Mouse (Mus musculus): Measurements from ENCODE around the gene Sacm1l.

Gene Sacm1l

DNA sequence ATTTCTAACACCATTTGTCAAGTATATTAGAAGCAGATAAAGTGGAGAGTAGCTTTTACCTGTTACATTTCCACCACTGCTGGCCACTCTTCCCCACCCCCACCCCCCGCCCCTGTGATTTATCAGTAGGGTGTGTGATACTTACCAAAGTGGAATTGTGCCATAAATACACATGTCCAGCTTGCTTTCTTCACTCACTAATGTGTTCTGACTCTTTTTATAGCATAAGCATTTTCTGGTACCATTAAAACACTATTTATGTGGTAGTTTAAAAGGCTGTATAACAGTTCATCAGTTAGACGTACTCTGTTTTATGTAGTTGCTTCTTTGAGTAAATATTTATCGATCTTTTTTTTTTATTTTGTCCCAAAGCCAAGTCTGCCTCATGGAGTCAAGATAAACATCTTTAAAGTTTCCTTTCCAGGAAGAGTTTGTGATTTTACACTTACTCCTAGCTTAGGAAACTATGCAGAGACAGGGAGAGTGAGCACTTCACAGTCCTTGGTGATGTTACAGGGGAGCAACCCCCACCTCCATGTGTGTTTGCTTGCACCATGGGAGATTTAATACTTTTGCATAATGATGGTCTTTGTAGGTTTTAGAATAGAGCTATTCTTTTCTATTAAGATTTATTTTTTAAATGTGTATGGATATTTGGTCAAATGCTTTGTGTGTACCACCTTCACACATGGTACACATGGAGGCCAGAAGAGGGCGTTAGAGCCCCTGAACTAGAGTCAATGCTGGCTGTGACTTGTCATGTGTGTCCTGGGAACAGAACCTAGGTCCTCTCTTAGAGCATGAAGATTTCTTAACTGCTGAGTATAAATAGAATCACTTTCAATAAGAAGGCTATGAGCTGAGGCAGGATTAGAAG is 23.1 kb upstream of the Sacm1l start:
- in situ Hi-C loops (cut with MboI; ENCODE audit: low pct_unique_long_range_greater_than_20kb in 1 of 2, low sequenced_read_pairs in 2 of 2, unreplicated experiment in 1 of 2): loop anchor here in 1 of 2 experiments (25.0 kb wide), 2 partner anchors 244 to 344 kb away; partner anchors contain the start of genes Clec3b and Tmem158

DNA sequence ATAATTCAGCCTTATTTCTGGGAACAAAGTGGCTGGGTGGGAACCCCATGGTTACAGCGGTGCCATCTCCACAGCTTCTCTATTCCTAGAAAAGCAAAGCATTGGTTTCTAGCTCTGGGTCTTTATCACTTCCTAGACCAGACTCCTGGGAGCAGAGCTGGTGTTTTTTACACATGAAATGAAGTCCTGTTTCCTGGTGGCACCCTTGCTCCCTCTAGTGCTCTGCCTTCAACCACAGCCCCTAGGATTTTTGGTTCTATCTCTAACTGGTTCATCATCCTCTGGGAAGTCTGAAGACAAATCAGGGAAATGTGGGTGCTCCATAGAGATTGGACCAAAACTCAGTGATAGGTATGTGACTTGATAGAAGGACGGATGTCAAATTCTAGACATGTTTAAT is 22.2 kb upstream of the Sacm1l start:
- in situ Hi-C loops (cut with MboI; ENCODE audit: low pct_unique_long_range_greater_than_20kb in 1 of 2, low sequenced_read_pairs in 2 of 2, unreplicated experiment in 1 of 2): loop anchor here in 1 of 2 experiments (25.0 kb wide), 2 partner anchors 245 to 345 kb away; partner anchors contain the start of genes Clec3b and Tmem158

GRCm38 (mm10) chr9:123508986-123509385 is 20.6 kb upstream of the Sacm1l start:
- in situ Hi-C loops (cut with MboI; ENCODE audit: low pct_unique_long_range_greater_than_20kb in 1 of 2, low sequenced_read_pairs in 2 of 2, unreplicated experiment in 1 of 2): loop anchor here in 1 of 2 experiments (25.0 kb wide), 2 partner anchors 247 to 347 kb away; partner anchors contain the start of genes Clec3b and Tmem158

DNA sequence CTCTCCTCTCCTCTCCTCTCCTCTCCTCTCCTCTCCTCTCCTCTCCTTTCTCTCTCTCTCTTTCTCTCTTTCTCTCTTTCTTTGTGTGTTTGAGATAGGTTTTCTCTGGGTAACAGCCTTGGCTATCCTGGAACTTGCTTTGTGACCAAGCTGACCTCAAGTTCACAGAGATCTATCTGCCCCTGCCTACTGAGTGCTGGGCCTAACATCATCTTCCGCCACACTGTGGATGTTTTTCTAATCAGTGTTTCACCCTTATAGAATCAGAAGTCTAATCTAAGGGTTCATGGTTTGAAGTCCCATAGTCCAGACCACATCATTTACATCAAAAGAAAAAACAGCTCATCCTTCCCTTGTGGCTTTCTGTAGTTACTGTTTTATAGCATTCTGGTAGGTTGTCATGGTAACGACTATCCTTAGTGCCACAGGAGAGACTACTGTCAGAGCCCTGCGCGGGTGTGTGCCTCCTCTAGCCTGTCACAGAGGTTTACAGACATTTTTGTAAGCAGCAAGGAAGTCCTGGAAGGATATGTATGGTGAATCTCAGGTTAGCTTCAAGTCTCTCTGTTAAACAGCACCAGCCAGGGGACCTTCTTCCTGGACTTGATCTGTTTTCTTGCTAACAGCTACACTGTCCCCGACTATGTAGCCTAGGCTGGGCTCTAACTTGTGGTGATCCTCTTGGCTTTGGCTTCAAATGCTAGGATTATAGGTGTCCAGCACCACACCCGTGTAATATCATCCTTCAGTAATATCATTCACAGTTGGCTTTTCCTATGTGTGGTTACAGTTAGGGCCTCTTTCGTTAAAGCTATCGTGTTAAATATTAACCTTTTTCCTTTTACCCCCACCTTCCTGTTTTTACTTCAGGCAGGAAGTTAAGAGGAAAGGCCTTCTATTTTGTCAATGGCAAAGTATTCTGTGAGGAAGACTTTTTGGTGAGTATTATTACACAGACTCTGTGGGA is 19.6 kb upstream of the Sacm1l start:
- in situ Hi-C loops (cut with MboI; ENCODE audit: low pct_unique_long_range_greater_than_20kb in 1 of 2, low sequenced_read_pairs in 2 of 2, unreplicated experiment in 1 of 2): loop anchor here in 1 of 2 experiments (25.0 kb wide), 2 partner anchors 248 to 348 kb away; partner anchors contain the start of genes Clec3b and Tmem158

DNA sequence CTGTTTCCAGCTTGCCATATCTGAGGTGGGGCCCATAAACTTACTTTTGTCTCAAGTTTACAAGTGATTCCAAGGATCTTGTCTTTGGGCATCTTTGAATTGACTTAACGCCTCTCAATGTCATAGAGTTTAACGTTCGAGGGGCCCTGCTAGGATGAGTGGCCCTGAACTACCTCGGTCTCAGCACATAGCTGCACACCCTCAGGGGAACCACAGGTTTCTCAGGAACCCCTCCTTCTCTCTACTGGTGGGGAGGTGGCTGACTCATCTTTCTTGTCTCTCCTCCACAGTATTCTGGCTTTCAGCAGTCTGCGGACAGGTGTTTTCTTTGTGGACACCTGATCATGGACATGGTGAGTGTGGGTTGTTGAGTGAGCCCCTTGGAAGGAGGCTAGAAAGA is 18.6 kb upstream of the Sacm1l start:
- in situ Hi-C loops (cut with MboI; ENCODE audit: low pct_unique_long_range_greater_than_20kb in 1 of 2, low sequenced_read_pairs in 2 of 2, unreplicated experiment in 1 of 2): loop anchor here in 1 of 2 experiments (25.0 kb wide), 2 partner anchors 249 to 349 kb away; partner anchors contain the start of genes Clec3b and Tmem158

DNA sequence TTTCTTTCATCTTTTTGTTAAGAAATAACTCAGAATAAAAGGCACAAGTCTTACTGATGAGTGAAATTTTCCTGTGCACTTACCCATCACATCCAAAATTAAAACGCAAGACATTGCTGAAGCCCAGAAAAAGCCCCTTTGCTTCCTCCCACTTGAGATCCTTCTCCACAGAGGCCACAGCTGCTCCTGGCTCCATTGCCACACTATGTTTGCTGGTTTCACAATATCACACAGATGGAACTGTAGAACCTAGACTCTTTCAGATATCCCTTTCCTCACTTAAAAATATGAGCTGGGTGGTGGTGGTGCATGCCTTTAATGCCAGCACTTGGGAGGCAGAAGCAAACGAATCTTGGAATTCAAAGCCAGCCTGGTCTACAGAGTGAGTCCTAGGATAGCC is 17.1 kb upstream of the Sacm1l start:
- in situ Hi-C loops (cut with MboI; ENCODE audit: low pct_unique_long_range_greater_than_20kb in 1 of 2, low sequenced_read_pairs in 2 of 2, unreplicated experiment in 1 of 2): loop anchor here in 1 of 2 experiments (25.0 kb wide), 2 partner anchors 250 to 350 kb away; partner anchors contain the start of genes Clec3b and Tmem158

- in situ Hi-C loops (cut with MboI; ENCODE audit: low pct_unique_long_range_greater_than_20kb in 1 of 2, low sequenced_read_pairs in 2 of 2, unreplicated experiment in 1 of 2): loop anchor here in 1 of 2 experiments (25.0 kb wide), 2 partner anchors 253 to 353 kb away; partner anchors contain the start of genes Clec3b and Tmem158
Observed at GRCm38 (mm10) chr9:123515087-123515486, 14.5 kb upstream of the Sacm1l start.

- in situ Hi-C loops (cut with MboI; ENCODE audit: low pct_unique_long_range_greater_than_20kb in 1 of 2, low sequenced_read_pairs in 2 of 2, unreplicated experiment in 1 of 2): loop anchor here in 1 of 2 experiments (25.0 kb wide), 2 partner anchors 255 to 355 kb away; partner anchors contain the start of genes Clec3b and Tmem158
Observed at GRCm38 (mm10) chr9:123516641-123517385, 12.7 kb upstream of the Sacm1l start.

DNA sequence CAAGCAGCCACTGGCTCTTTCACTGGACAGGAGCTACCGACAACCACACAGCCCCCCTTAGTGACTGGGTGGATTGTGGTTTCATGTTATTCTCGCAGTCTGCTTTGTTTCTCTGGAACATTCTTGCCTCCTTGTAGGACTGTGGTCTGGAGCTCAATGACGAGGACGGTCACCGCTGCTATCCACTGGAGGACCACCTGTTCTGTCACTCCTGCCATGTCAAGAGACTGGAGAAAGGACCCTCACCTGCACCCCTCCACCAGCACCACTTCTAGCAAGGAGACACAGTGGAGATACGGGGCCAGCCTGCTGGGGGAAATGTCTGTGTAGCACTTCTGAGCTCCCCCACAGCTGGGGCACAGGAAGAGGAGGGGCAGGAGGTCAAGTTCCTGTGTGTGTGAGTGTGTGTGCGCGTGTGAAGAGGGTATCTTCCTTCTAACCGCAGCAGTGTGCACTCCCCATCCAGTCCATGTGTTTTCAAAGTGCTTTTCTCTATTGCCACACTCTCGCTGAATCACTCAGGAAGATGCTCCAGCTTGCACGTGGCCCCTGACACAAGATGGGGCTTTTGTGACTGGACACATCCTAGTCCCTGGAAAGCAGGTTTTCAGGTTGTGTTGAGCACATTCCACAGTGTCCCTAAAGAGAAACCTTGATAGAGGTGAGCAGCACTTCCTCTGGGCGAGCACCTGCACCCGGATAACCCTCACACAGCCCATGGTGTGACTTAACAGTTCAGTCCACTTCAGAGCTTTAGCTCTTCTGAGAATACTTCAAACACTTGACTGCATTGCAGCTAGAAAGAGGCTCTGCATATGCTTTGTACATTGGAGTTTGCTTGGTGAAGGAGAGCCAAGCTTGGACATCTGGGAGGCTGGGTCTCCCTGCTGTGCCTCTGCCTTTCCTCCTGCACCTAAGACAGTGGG is 10.3 kb upstream of the Sacm1l start:
- in situ Hi-C loops (cut with MboI; ENCODE audit: low pct_unique_long_range_greater_than_20kb in 1 of 2, low sequenced_read_pairs in 2 of 2, unreplicated experiment in 1 of 2): loop anchor here in 1 of 2 experiments (25.0 kb wide), 2 partner anchors 257 to 357 kb away; partner anchors contain the start of genes Clec3b and Tmem158

DNA sequence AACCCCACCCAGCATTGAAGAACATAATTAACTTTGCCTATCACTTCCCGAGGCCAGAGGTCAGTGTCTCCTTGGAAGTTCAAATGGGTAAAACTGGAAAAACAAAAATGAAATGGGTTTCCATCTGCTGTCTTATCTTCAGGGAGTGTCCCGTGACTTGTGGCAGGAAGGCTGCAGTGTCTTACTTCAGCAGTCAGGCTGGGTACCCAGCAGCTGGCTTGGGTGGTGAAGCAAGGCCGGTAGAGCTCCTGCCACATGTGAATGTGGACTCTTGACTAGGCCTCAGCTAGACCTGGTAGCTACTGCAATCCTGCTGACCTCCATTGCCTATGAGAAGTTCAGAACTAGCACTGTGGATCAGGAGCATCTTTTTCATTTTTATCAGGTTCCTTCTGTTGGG is 8.8 kb upstream of the Sacm1l start:
- in situ Hi-C loops (cut with MboI; ENCODE audit: low pct_unique_long_range_greater_than_20kb in 1 of 2, low sequenced_read_pairs in 2 of 2, unreplicated experiment in 1 of 2): loop anchor here in 1 of 2 experiments (25.0 kb wide), 2 partner anchors 258 to 358 kb away; partner anchors contain the start of genes Clec3b and Tmem158

GRCm38 (mm10) chr9:123523676-123524075 is 5.9 kb upstream of the Sacm1l start:
- in situ Hi-C loops (cut with MboI; ENCODE audit: low pct_unique_long_range_greater_than_20kb in 1 of 2, low sequenced_read_pairs in 2 of 2, unreplicated experiment in 1 of 2): loop anchor here in 1 of 2 experiments (25.0 kb wide), 2 partner anchors 261 to 361 kb away; partner anchors contain the start of genes Clec3b and Tmem158

GRCm38 (mm10) chr9:123525095-123525494 is 4.5 kb upstream of the Sacm1l start:
- in situ Hi-C loops (cut with MboI; ENCODE audit: low pct_unique_long_range_greater_than_20kb in 1 of 2, low sequenced_read_pairs in 2 of 2, unreplicated experiment in 1 of 2): no loop called here

- in situ Hi-C loops (cut with MboI; ENCODE audit: low pct_unique_long_range_greater_than_20kb in 1 of 2, low sequenced_read_pairs in 2 of 2, unreplicated experiment in 1 of 2): no loop called here
Observed at GRCm38 (mm10) chr9:123526502-123526901, 3.1 kb upstream of the Sacm1l start.

GRCm38 (mm10) chr9:123528087-123528925 is 1.3 kb upstream of the Sacm1l start:
- in situ Hi-C loops (cut with MboI; ENCODE audit: low pct_unique_long_range_greater_than_20kb in 1 of 2, low sequenced_read_pairs in 2 of 2, unreplicated experiment in 1 of 2): no loop called here

DNA sequence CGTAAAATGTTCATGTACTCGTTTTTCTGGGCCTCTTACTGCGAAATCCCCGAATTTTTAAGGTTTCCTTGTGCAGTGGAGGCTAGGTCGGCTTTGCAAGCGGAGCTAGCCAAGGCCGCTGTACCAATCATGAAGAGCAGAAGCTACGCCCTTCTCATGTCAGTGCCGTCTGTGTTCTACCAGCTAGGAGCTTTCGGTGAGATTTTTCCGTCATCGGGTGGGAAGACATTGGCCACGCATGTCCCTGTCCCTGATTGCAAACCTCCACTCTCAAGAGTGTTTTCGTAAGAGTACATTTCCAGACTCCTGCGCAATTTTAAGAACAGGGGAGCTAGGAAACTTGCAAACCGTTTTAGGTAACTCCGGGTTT is 648 bp upstream of the Sacm1l start:
- in situ Hi-C loops (cut with MboI; ENCODE audit: low pct_unique_long_range_greater_than_20kb in 1 of 2, low sequenced_read_pairs in 2 of 2, unreplicated experiment in 1 of 2): no loop called here

DNA sequence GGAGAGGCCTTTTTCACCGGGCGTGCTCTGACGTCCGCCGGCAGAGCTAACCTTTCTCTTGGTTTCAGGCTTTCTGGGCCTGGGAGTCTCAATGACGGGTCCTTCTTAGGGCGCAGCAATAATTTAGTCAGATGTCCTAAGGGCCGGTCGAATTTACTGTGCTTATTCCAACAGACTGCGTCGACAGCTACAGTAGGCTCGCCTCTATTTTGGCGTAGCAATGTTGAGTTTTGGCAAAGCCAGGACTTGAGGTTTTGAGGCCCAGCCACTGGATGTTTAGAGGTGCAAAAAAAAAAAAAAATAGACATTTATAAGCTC is 558 bp downstream of the Sacm1l start:
- in situ Hi-C loops (cut with MboI; ENCODE audit: low pct_unique_long_range_greater_than_20kb in 1 of 2, low sequenced_read_pairs in 2 of 2, unreplicated experiment in 1 of 2): no loop called here
